9 mouse cellular contexts compared by ENCODE assay signal in genomic region chr9:110672462-110673106, GRCm38 (mm10). TPM values are rescaled to one million over a fixed set of nuclear protein-coding genes. Genes with fewer than 3 reads are reported as not detected.
DNase-seq lines count a peak whose midpoint lies in the region; ATAC-seq lines count a peak whose summit lies in the region.
"Had no signal": no experiment of that assay in that cellular context is flagged by ENCODE, and none has a peak within 500 bp of the region (broad histone marks: within the 10 kb centered on the region; RNA-seq: fewer than 3 reads in every experiment).

No protein-coding gene starts in this region.

- H3K27ac ChIP-seq in neural tube, embryonic 12.5 days, result no peak overlapping the region
- H3K27ac ChIP-seq in heart, embryonic 12.5 days (ENCODE audit: poor library complexity, severe bottlenecking), result peak overlapping the region; percentile 20; the same call in 1 of the 2 replicates
- H3K27ac ChIP-seq: embryonic facial prominence, embryonic 15.5 days had no signal

- no peak overlapping the region for H3K4me2 ChIP-seq in neural tube, embryonic 12.5 days (replicated peaks)
- H3K4me2 ChIP-seq in heart, embryonic 12.5 days, result no peak overlapping the region
- H3K4me2 ChIP-seq: embryonic facial prominence, embryonic 15.5 days had no signal

- intact Hi-C loops in left cerebral cortex, postnatal 36 days (cut with DNase I), result no loop called here

- H3K27me3 ChIP-seq in neural tube, embryonic 12.5 days (replicated peaks), result no peaks in the 10 kb centered on the region
- no peaks in the 10 kb centered on the region for H3K27me3 ChIP-seq in heart, embryonic 12.5 days (replicated peaks)
- H3K27me3 ChIP-seq: embryonic facial prominence, embryonic 15.5 days had no signal

- DNase-seq in neural tube, embryonic 10.5 days (ENCODE audit: extremely low spot score, low spot score), result no peak
- DNase-seq in cerebellum, adult 9-10 months, result peak; percentile 76
- DNase-seq in kidney, postnatal 14 days, result peak; percentile 62
- no peak for DNase-seq in left cerebral cortex, postnatal 36 days (ENCODE audit: low spot score in 2 of 2)
- no peak for DNase-seq in layer of hippocampus, postnatal 14 days (ENCODE audit: low spot score in 2 of 2)

- 0 out of 2 replicates have a peak, but pooled peaks cover 6% of the 10 kb centered on the region for H3K4me1 ChIP-seq in neural tube, embryonic 12.5 days
- peaks cover 99% of the 10 kb centered on the region for H3K4me1 ChIP-seq in heart, embryonic 12.5 days (replicated peaks)

- no peak overlapping the region for H3K4me3 ChIP-seq in neural tube, embryonic 12.5 days
- no peak overlapping the region for H3K4me3 ChIP-seq in heart, embryonic 12.5 days
- H3K4me3 ChIP-seq: embryonic facial prominence, embryonic 15.5 days had no signal

- no peak overlapping the region for H3K9ac ChIP-seq in neural tube, embryonic 12.5 days
- peak overlapping the region; percentile 24; the same call in 1 of the 2 replicates for H3K9ac ChIP-seq in heart, embryonic 12.5 days
- H3K9ac ChIP-seq: embryonic facial prominence, embryonic 15.5 days had no signal

- H3K9me3 ChIP-seq in neural tube, embryonic 12.5 days, result no peaks in the 10 kb centered on the region
- no peaks in the 10 kb centered on the region for H3K9me3 ChIP-seq in heart, embryonic 12.5 days (replicated peaks)
- H3K9me3 ChIP-seq: embryonic facial prominence, embryonic 15.5 days had no signal

- 60% methylated on average over 7 of the region's 7 CpGs for WGBS in neural tube, embryonic 12.5 days
- 70% methylated on average over 7 of the region's 7 CpGs for WGBS in heart, embryonic 12.5 days

- ATAC-seq in neural tube, embryonic 12.5 days (ENCODE audit: low FRiP score, low read depth), result 0 out of 2 replicates have a peak, but pooled peaks have one; percentile 48
- ATAC-seq in heart, embryonic 12.5 days (ENCODE audit: insufficient number of reproducible peaks, low FRiP score), result 0 out of 2 replicates have a peak, but pooled peaks have one; percentile 10
- 0 out of 2 replicates have a peak, but pooled peaks have one; percentile 44 for ATAC-seq in monocyte, adult 5-6 weeks (replicated peaks; ENCODE audit: insufficient number of reproducible peaks, low FRiP score, low TSS enrichment, poor library complexity, severe bottlenecking)

- H3K36me3 ChIP-seq in neural tube, embryonic 12.5 days, result no peaks in the 10 kb centered on the region
- H3K36me3 ChIP-seq in heart, embryonic 12.5 days, result 0 out of 2 replicates have a peak, but pooled peaks cover 3% of the 10 kb centered on the region
- H3K36me3 ChIP-seq: embryonic facial prominence, embryonic 15.5 days had no signal

RNA-seq across cellular contexts. Expression of gene Ccdc12, which starts 16.3 kb away (rescaled TPM):
- 125 and 133 TPM in 2 replicates for polyA plus RNA-seq in neural tube, embryonic 12.5 days (2016; fragmentation: Nextera tagmentation; extraction: Ambion mirVana)
- 120 and 123 TPM in 2 replicates for polyA plus RNA-seq in heart, embryonic 12.5 days (2016; fragmentation: Nextera tagmentation; extraction: Ambion mirVana)
- total RNA-seq in monocyte, adult 5-6 weeks (2017), result 162 to 274 TPM (median 251 TPM) in 3 replicates
- total RNA-seq in left cerebral cortex, postnatal 36 days (2021), result 10 to 100 TPM; 56.1 to 60.8 TPM
- 10 to 100 TPM; 40.1 to 47.1 TPM for total RNA-seq in layer of hippocampus, postnatal 14 days (2021)

RNA-seq across cellular contexts. Expression of gene Nbeal2, which starts 18.6 kb away (rescaled TPM):
- polyA plus RNA-seq in neural tube, embryonic 12.5 days (2016; fragmentation: Nextera tagmentation; extraction: Ambion mirVana), result 1.6 and 2.6 TPM in 2 replicates
- polyA plus RNA-seq in heart, embryonic 12.5 days (2016; fragmentation: Nextera tagmentation; extraction: Ambion mirVana), result 1.9 and 2.4 TPM in 2 replicates
- total RNA-seq in monocyte, adult 5-6 weeks (2017), result 63.7 to 114 TPM (median 92.9 TPM) in 3 replicates
- 10 to 100 TPM in 1 of 2 experiments, 1 to 10 TPM in 1; 7.8 to 13.5 TPM for total RNA-seq in left cerebral cortex, postnatal 36 days (2021)
- total RNA-seq in layer of hippocampus, postnatal 14 days (2021), result 1 to 10 TPM; 7.8 to 9.4 TPM

RNA-seq across cellular contexts. Expression of gene Nradd, which starts 48.3 kb away (rescaled TPM):
- polyA plus RNA-seq in neural tube, embryonic 12.5 days (2016; fragmentation: Nextera tagmentation; extraction: Ambion mirVana), result 41.2 and 42.7 TPM in 2 replicates
- polyA plus RNA-seq in heart, embryonic 12.5 days (2016; fragmentation: Nextera tagmentation; extraction: Ambion mirVana), result 22.9 and 26.0 TPM in 2 replicates
- total RNA-seq in monocyte, adult 5-6 weeks (2017), result 5.9 to 10.5 TPM (median 9.9 TPM) in 3 replicates
- total RNA-seq in left cerebral cortex, postnatal 36 days (2021), result 1 to 10 TPM; 2.2 TPM
- 1 to 10 TPM; 2.1 to 2.6 TPM for total RNA-seq in layer of hippocampus, postnatal 14 days (2021)

Comparison
In these comparisons a context has a peak if more than half of its experiments do, and no peak if none do; other contexts are left out.
1. DNase-seq: peak in cerebellum, adult 9-10 months (single experiment) and kidney, postnatal 14 days (single experiment); none in neural tube, embryonic 10.5 days (single experiment), left cerebral cortex, postnatal 36 days (0 of 2) and layer of hippocampus, postnatal 14 days (0 of 2).
2. Peak in every context shown above with its lines, with median percentiles within 50 percentile points of each other: ATAC-seq.